Mouse (Mus musculus) cortical plate, adult 2 months (tissue): Measurements from ENCODE around the gene Tln1.

Source experiments
- CTCF ChIP-seq: fragments of 200-500 bp; IDR thresholded peaks from 2 replicates; pipeline ENCODE4 v1.5.1; 2011; ENCODE audit warnings: mild to moderate bottlenecking, control low read depth, low read length; ENCODE audit not compliant: insufficient read depth; ENCODE audit errors: extremely low read depth
- POLR2A ChIP-seq: fragments of 200-500 bp; IDR thresholded peaks from 2 replicates; pipeline ENCODE4 v1.6.1; 2011; ENCODE audit warnings: mild to moderate bottlenecking, low read length, control low read depth; ENCODE audit not compliant: insufficient read depth; ENCODE audit errors: extremely low read depth

DNA sequence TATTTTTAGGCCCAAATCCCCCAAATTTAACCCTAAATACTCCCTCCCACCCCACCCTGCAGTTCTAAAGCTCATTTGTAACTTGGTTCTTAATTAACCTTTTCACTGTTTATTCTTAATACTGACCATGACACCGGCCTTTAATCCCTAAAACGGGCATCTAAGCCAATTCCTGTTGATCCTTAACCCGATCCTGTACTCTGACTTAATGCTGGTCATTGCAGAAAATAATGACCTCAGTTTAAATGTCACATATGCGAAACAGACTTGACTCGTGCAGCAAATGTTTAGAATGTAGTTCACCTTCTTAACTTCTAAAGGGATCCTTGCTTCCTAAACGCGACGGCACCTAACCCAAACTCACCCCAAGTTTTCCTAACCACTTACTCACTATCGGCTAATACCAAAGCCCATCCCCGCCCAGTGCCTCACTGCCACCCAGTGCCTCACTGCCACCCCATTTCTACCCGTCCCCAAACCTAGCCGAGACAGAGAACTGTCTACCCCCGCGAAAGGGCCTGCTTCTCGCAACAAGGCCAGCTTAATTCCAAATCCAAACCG lies 975 bp downstream of the Tln1 start:
- no peak for TF ChIP-seq POLR2A
- no peak for TF ChIP-seq CTCF
